ENCODE assay signal across 7 mouse cellular contexts in genomic region chr16:29057076-29057475, GRCm38 (mm10).
"Had no signal": no experiment of that assay in that cellular context is flagged by ENCODE, and none has a peak within 500 bp of the region (broad histone marks: within the 10 kb centered on the region; RNA-seq: fewer than 3 reads in every experiment).

No protein-coding gene starts in this region.

- DNase-seq: lung, adult 18-20 months; lung, embryonic 14.5 days; lung, postnatal 10 days; lung, postnatal 4 days; right cerebral cortex, postnatal 14 days; thymus, adult 2 months; thymus, postnatal 25 days had no signal
